Mouse (Mus musculus) central nervous system, embryonic 11.5 days (tissue): Measurements from ENCODE around the gene Taok2. TPM values are rescaled to one million over a fixed set of nuclear protein-coding genes. Genes with fewer than 3 reads are reported as not detected.

Experiments used
- polyA plus RNA-seq: library from polyadenylated mRNA; depleted of rRNA; stranded (reverse); fragments of >200 nt; gene quantifications from 2 replicates; pipeline ENCODE4 v1.2.3, GENCODE M21; 2012; rRNA removed

Gene Taok2
- polyA plus RNA-seq, result 102 and 154 TPM in 2 replicates

GRCm38 (mm10) chr7:126884286-126885164 is at the start of gene Taok2:
Gene Taok2, minus strand, starts transcription at chr7:126884703.

GRCm38 (mm10) chr7:126928384-126929037 is 44.0 kb upstream of the Taok2 start, which contains the start of gene Kctd13:
Gene Kctd13, plus strand, starts transcription at chr7:126928879.

GRCm38 (mm10) chr7:126922624-126923060 is 38.1 kb upstream of the Taok2 start, which contains the start of gene Tmem219:
Gene Tmem219, minus strand, starts transcription at chr7:126922917.

GRCm38 (mm10) chr7:126862147-126862784 is 22.2 kb downstream of the Taok2 start, which contains the start of gene Ino80e:
Gene Ino80e, minus strand, starts transcription at chr7:126862377.

GRCm38 (mm10) chr7:126861429-126862130 is 22.9 kb downstream of the Taok2 start, which contains the start of gene Hirip3:
Gene Hirip3, plus strand, starts transcription at chr7:126861972.

GRCm38 (mm10) chr7:126847116-126847420 is 37.4 kb downstream of the Taok2 start, which contains the start of gene Doc2a:
Gene Doc2a, plus strand, starts transcription at chr7:126847416.

GRCm38 (mm10) chr7:126831539-126831938 is 53.0 kb downstream of the Taok2 start, which contains the start of gene 4930451I11Rik:
Gene 4930451I11Rik, minus strand, starts transcription at chr7:126831639.

Other genes with a start within 250 kb of the Taok2 start
- gene Sgf29, start 235.4 kb downstream of the Taok2 start, polyA plus RNA-seq, result 35.7 and 51.2 TPM in 2 replicates
- 0.28 and 0.40 TPM in 2 replicates for gene Sult1a1, start 208.3 kb downstream of the Taok2 start, polyA plus RNA-seq
- gene Bola2, start 189.3 kb downstream of the Taok2 start, polyA plus RNA-seq, result 57.0 and 128 TPM in 2 replicates
- 26.9 and 29.2 TPM in 2 replicates for gene Slx1b, start 188.9 kb downstream of the Taok2 start, polyA plus RNA-seq
- 36.3 and 47.5 TPM in 2 replicates for gene Coro1a, start 176.9 kb downstream of the Taok2 start, polyA plus RNA-seq
- gene Mapk3, start 125.1 kb downstream of the Taok2 start, polyA plus RNA-seq, result 70.2 and 101 TPM in 2 replicates
- gene Gdpd3, start 118.4 kb downstream of the Taok2 start, polyA plus RNA-seq, result 8.5 and 8.8 TPM in 2 replicates
- 80.9 and 93.6 TPM in 2 replicates for gene Ypel3, start 107.7 kb downstream of the Taok2 start, polyA plus RNA-seq
- gene Tbx6, start 103.2 kb downstream of the Taok2 start, polyA plus RNA-seq, result 1.1 and 1.5 TPM in 2 replicates
- 268 and 290 TPM in 2 replicates for gene Ppp4c, start 92.2 kb downstream of the Taok2 start, polyA plus RNA-seq
- 23.7 and 32.0 TPM in 2 replicates for gene Fam57b, start 87.0 kb downstream of the Taok2 start, polyA plus RNA-seq
- gene 4930451I11Rik, start 53.1 kb downstream of the Taok2 start, polyA plus RNA-seq, result not detected in 2 replicates
- gene Doc2a, start 37.3 kb downstream of the Taok2 start, polyA plus RNA-seq, result 4.1 and 5.6 TPM in 2 replicates
- 186 and 304 TPM in 2 replicates for gene Hirip3, start 22.7 kb downstream of the Taok2 start, polyA plus RNA-seq
- 63.3 and 64.6 TPM in 2 replicates for gene Ino80e, start 22.3 kb downstream of the Taok2 start, polyA plus RNA-seq
- gene Tmem219, start 38.2 kb upstream of the Taok2 start, polyA plus RNA-seq, result 23.2 and 23.4 TPM in 2 replicates
- 26.0 and 28.2 TPM in 2 replicates for gene Kctd13, start 44.2 kb upstream of the Taok2 start, polyA plus RNA-seq
- gene Asphd1, start 64.9 kb upstream of the Taok2 start, polyA plus RNA-seq, result 2.8 and 7.1 TPM in 2 replicates
- gene Sez6l2, start 65.9 kb upstream of the Taok2 start, polyA plus RNA-seq, result 14.5 and 15.0 TPM in 2 replicates
- gene Cdipt, start 91.2 kb upstream of the Taok2 start, polyA plus RNA-seq, result 72.5 and 93.7 TPM in 2 replicates
- 0.78 and 0.83 TPM in 2 replicates for gene Cdiptos, start 91.4 kb upstream of the Taok2 start, polyA plus RNA-seq
- gene Mvp, start 129.9 kb upstream of the Taok2 start, polyA plus RNA-seq, result 4.1 and 6.1 TPM in 2 replicates
- 0.20 and 0.56 TPM in 2 replicates for gene Pagr1b, start 131.8 kb upstream of the Taok2 start, polyA plus RNA-seq
- gene Pagr1a, start 132.6 kb upstream of the Taok2 start, polyA plus RNA-seq, result 5.7 and 15.9 TPM in 2 replicates
- gene Gm42742, start 136.4 kb upstream of the Taok2 start, polyA plus RNA-seq, result 97.7 and 244 TPM in 2 replicates
- gene Prrt2, start 136.5 kb upstream of the Taok2 start, polyA plus RNA-seq, result 4.3 and 19.0 TPM in 2 replicates
- gene Maz, start 142.3 kb upstream of the Taok2 start, polyA plus RNA-seq, result 298 and 328 TPM in 2 replicates
- 99.9 and 158 TPM in 2 replicates for gene Kif22, start 157.8 kb upstream of the Taok2 start, polyA plus RNA-seq
- gene Zg16, start 202.6 kb upstream of the Taok2 start, polyA plus RNA-seq, result 0.22 TPM in 1 of 2 replicates, not detected in the other
- 1.0 and 1.3 TPM in 2 replicates for gene AI467606, start 206.7 kb upstream of the Taok2 start, polyA plus RNA-seq
- gene Qprt, start 237.5 kb upstream of the Taok2 start, polyA plus RNA-seq, result 4.3 and 7.2 TPM in 2 replicates